Mouse (Mus musculus) kidney, adult 2 months (tissue): ENCODE measurements around the gene Aldh8a1.

Source experiments
- CTCF ChIP-seq: fragments of 200-500 bp; conservative IDR thresholded peaks from 2 replicates; pipeline ENCODE4 v1.5.1; 2011; ENCODE audit warnings: low read depth, mild to moderate bottlenecking, control low read depth, low read length, moderate library complexity, mixed read lengths; ENCODE audit not compliant: insufficient read depth, insufficient read length
- POLR2A ChIP-seq: fragments of 200-500 bp; IDR thresholded peaks from one replicate; pipeline ENCODE4 v1.6.1; 2011; ENCODE audit warnings: low read depth, low read length, control low read depth

- TF ChIP-seq CTCF (no peak), POLR2A (no peak)
Measured at GRCm38 (mm10) chr10:21399622-21400021, 22.5 kb downstream of the Aldh8a1 start.
